7 mouse cellular contexts compared by ENCODE assay signal in the genomic region with DNA sequence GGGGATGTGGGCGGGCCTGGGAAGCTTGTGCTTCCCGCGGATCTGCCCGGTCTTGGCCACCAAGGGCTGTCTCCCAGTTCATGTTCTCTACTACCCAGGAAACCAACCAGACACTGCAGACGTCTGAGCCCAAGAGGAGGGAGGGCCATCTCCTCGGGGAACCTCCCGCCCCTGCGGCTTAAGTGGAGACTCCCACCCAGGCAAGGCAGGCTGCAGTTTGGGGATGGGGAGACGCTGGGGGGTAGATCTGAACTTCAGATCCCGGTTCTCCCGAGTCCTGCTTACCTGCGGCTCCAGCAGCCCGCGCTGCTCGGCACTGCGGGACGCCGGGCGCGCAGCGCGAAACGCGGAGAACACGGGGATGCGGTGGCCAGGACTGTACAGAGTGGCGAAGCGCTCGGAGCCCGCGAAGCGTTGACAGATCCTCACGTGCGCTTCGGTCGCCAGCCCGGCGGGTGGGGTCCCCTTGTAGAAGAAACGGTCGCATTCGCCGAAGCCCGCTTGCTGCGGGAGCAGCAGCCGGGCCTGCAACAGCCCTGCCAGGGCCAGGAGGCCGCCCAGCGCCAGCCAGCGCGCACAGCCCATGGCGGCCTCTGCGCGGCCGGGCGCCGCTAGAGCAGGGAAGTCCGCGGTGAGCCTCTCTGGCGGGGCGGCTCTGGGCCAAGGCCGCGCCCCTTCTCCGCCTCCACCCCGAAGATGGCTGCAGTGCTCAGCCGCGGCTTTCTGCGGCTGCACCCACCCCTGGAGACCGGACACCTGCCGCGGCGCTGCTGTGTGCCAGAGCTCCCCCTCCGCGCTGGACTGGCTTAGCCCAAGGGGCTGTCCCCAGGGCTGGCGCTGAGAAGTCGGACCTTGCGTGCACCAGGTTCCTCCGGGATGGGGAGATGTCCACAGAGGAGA. TPM values are rescaled to one million over a fixed set of nuclear protein-coding genes. Genes with fewer than 3 reads are reported as not detected.
DNase-seq lines count a peak whose midpoint lies in the region; ATAC-seq and TF ChIP-seq lines count a peak whose summit lies in the region.

No protein-coding gene starts in this region.

- peak overlapping the region; percentile 77 for H3K4me3 ChIP-seq in embryonic facial prominence, embryonic 10.5 days
- peak overlapping the region; percentile 61 for H3K4me3 ChIP-seq in limb, embryonic 11.5 days (ENCODE audit: low read depth, low read length)
- H3K4me3 ChIP-seq in midbrain, embryonic 13.5 days (replicated peaks) = peak overlapping the region; percentile 65
- peak overlapping the region; percentile 92 for H3K4me3 ChIP-seq in small intestine, adult 2 months (ENCODE audit: low read depth, low read length)

- under 1% methylated on average over 76 of the region's 76 CpGs for whole genome bisulfite sequencing in embryonic facial prominence, embryonic 10.5 days
- under 1% methylated on average over 76 of the region's 76 CpGs for WGBS in limb, embryonic 11.5 days
- under 1% methylated on average over 74 of the region's 76 CpGs for WGBS in midbrain, embryonic 13.5 days
- WGBS in small intestine, adult 2 months = under 1% methylated on average over 76 of the region's 76 CpGs

- ATAC-seq in limb, embryonic 11.5 days (ENCODE audit: insufficient number of reproducible peaks, low FRiP score, low TSS enrichment, low read depth) = peak; percentile 93
- peak; percentile 95 for ATAC-seq in midbrain, embryonic 13.5 days

- peaks cover 20% of the 10 kb centered on the region for H3K27me3 ChIP-seq in embryonic facial prominence, embryonic 10.5 days (replicated peaks; ENCODE audit: low read depth, poor library complexity, severe bottlenecking)
- H3K27me3 ChIP-seq in limb, embryonic 11.5 days (ENCODE audit: control insufficient read depth, insufficient read depth, low read length) = no peaks in the 10 kb centered on the region
- peaks cover 11% of the 10 kb centered on the region; the same call in 1 of the 2 replicates for H3K27me3 ChIP-seq in midbrain, embryonic 13.5 days
- H3K27me3 ChIP-seq in small intestine, adult 2 months (ENCODE audit: control insufficient read depth, insufficient read depth, low read length) = no peaks in the 10 kb centered on the region

- no peaks in the 10 kb centered on the region for H3K36me3 ChIP-seq in embryonic facial prominence, embryonic 10.5 days (replicated peaks)
- no peaks in the 10 kb centered on the region for H3K36me3 ChIP-seq in limb, embryonic 11.5 days (ENCODE audit: control insufficient read depth, insufficient read depth, low read length)
- H3K36me3 ChIP-seq in midbrain, embryonic 13.5 days = no peaks in the 10 kb centered on the region
- H3K36me3 ChIP-seq in small intestine, adult 2 months (ENCODE audit: control insufficient read depth, insufficient read depth, low read length) = no peaks in the 10 kb centered on the region

- peaks cover 30% of the 10 kb centered on the region for H3K4me1 ChIP-seq in embryonic facial prominence, embryonic 10.5 days
- no peaks in the 10 kb centered on the region for H3K4me1 ChIP-seq in limb, embryonic 11.5 days (ENCODE audit: control insufficient read depth, insufficient read depth, low read length)
- H3K4me1 ChIP-seq in midbrain, embryonic 13.5 days (replicated peaks) = peaks cover 17% of the 10 kb centered on the region
- H3K4me1 ChIP-seq in small intestine, adult 2 months (ENCODE audit: control insufficient read depth, insufficient read depth, insufficient read length, low read length) = peaks cover 25% of the 10 kb centered on the region; the same call in 1 of the 2 replicates

- TF ChIP-seq POLR2A in small intestine, adult 2 months (IDR thresholded peaks at IDR 0.05; ENCODE audit: low read depth, low read length) = peak; percentile 96

- TF ChIP-seq CTCF in small intestine, adult 2 months (IDR thresholded peaks at IDR 0.05; ENCODE audit: extremely low read depth, insufficient read length, insufficient replicate concordance, low read depth, low read length) = no peak

- peak overlapping the region; percentile 84 for H3K27ac ChIP-seq in embryonic facial prominence, embryonic 10.5 days (replicated peaks)
- no peak overlapping the region for H3K27ac ChIP-seq in limb, embryonic 11.5 days (replicated peaks; ENCODE audit: low read depth, low read length)
- H3K27ac ChIP-seq in midbrain, embryonic 13.5 days = peak overlapping the region; percentile 82
- peak overlapping the region; percentile 76 for H3K27ac ChIP-seq in small intestine, adult 2 months (ENCODE audit: insufficient read depth, low read depth, low read length)

- peak; percentile 91 for DNase-seq in adrenal gland, postnatal 10 days
- DNase-seq in embryonic facial prominence, embryonic 10.5 days (ENCODE audit: low spot score) = peak; percentile 86
- peak; percentile 99 for DNase-seq in heart, adult 11 months
- peak; percentile 89 for DNase-seq in kidney, adult 18-20 months
- DNase-seq in limb, embryonic 11.5 days (ENCODE audit: low spot score) = peak; percentile 79

- H3K4me2 ChIP-seq in limb, embryonic 11.5 days (ENCODE audit: low read depth, severe bottlenecking) = peak overlapping the region; percentile 86
- peak overlapping the region; percentile 89 for H3K4me2 ChIP-seq in midbrain, embryonic 13.5 days (replicated peaks)

- peak overlapping the region; percentile 73 for H3K9ac ChIP-seq in limb, embryonic 11.5 days (ENCODE audit: low read length)
- peak overlapping the region; percentile 84 for H3K9ac ChIP-seq in midbrain, embryonic 13.5 days (replicated peaks)

- no peaks in the 10 kb centered on the region for H3K9me3 ChIP-seq in embryonic facial prominence, embryonic 10.5 days
- H3K9me3 ChIP-seq in limb, embryonic 11.5 days (ENCODE audit: control insufficient read depth, low read length) = no peaks in the 10 kb centered on the region
- no peaks in the 10 kb centered on the region for H3K9me3 ChIP-seq in midbrain, embryonic 13.5 days

RNA-seq across cellular contexts. Expression of gene Endod1, which starts 0.7 kb away (rescaled TPM):
- total RNA-seq in adrenal gland, postnatal 10 days (2021) = 10 to 100 TPM; 13.6 to 15.8 TPM
- 6.9 and 8.0 TPM in 2 replicates for polyA plus RNA-seq in embryonic facial prominence, embryonic 10.5 days (2016; fragmentation: Nextera tagmentation; extraction: Ambion mirVana)
- 6.1 and 6.3 TPM in 2 replicates for polyA plus RNA-seq in limb, embryonic 11.5 days (2014; fragmentation: Nextera tagmentation; extraction: Ambion mirVana)
- polyA plus RNA-seq in midbrain, embryonic 13.5 days (2015; fragmentation: Nextera tagmentation; extraction: Ambion mirVana) = 9.0 and 11.1 TPM in 2 replicates
- 108 and 114 TPM in 2 replicates for polyA plus RNA-seq in small intestine, adult 2 months (2012; rRNA removed)
